Mouse (Mus musculus) liver, embryonic 12.5 days (tissue): Measurements from ENCODE around the gene Ppp4c. TPM values are rescaled to one million over a fixed set of nuclear protein-coding genes. Genes with fewer than 3 reads are reported as not detected.
A peak's percentile ranks its signal among the peaks of the same experiment; 100 is the strongest.

Source experiments
- ATAC-seq: fragments of 200-750 bp; cut with Nextera tagmentation; 2 replicates; pipeline ENCODE4 v1.8.0; 2017; ENCODE audit warnings: moderate number of reproducible peaks, mild to moderate bottlenecking, moderate library complexity
- H3K27ac ChIP-seq: fragments of 300-500 bp; sonication (generic); 2 replicates; pipeline ENCODE4 v1.5.1; 2016; ENCODE audit warnings: mild to moderate bottlenecking
- H3K27me3 ChIP-seq: fragments of 300-500 bp; sonication (generic); replicated peaks from 2 replicates; pipeline ENCODE4 v1.6.1; 2016; ENCODE audit warnings: mild to moderate bottlenecking, moderate library complexity
- H3K36me3 ChIP-seq: fragments of 300-500 bp; sonication (generic); 2 replicates; pipeline ENCODE4 v1.6.1; 2016; ENCODE audit warnings: mild to moderate bottlenecking, moderate library complexity
- H3K4me1 ChIP-seq: fragments of 300-500 bp; sonication (generic); 2 replicates; pipeline ENCODE4 v1.6.1; 2016
- H3K4me2 ChIP-seq: fragments of 300-500 bp; sonication (generic); 2 replicates; pipeline ENCODE4 v1.6.1; 2016; ENCODE audit warnings: mild to moderate bottlenecking, moderate library complexity
- H3K4me3 ChIP-seq: fragments of 300-500 bp; sonication (generic); 2 replicates; pipeline ENCODE4 v1.5.1; 2016; ENCODE audit warnings: mild to moderate bottlenecking, moderate library complexity
- H3K9ac ChIP-seq: fragments of 300-500 bp; sonication (generic); 2 replicates; pipeline ENCODE4 v1.6.1; 2016; ENCODE audit warnings: mild to moderate bottlenecking, moderate library complexity
- H3K9me3 ChIP-seq: fragments of 300-500 bp; sonication (generic); replicated peaks from 2 replicates; pipeline ENCODE4 v1.6.1; 2016; ENCODE audit warnings: mild to moderate bottlenecking, moderate library complexity
- WGBS: fragments of 180-500 bp; shearing (Covaris S2); methylation state at CpG from one replicate; pipeline ENCODE4 v1.1.7; 2016; ENCODE audit not compliant: insufficient replicate concordance; 5-methylcytosine and 5-hydroxymethylcytosine counted together
- polyA plus RNA-seq: library from polyadenylated mRNA; unstranded; fragments of >200 nt; fragmentation: Nextera tagmentation; extraction: Ambion mirVana; gene quantifications from 2 replicates; pipeline ENCODE4 v1.2.1, GENCODE M21; 2016

Gene Ppp4c
- polyA plus RNA-seq, 1 experiment from 2014 or later = 205 TPM

DNA sequence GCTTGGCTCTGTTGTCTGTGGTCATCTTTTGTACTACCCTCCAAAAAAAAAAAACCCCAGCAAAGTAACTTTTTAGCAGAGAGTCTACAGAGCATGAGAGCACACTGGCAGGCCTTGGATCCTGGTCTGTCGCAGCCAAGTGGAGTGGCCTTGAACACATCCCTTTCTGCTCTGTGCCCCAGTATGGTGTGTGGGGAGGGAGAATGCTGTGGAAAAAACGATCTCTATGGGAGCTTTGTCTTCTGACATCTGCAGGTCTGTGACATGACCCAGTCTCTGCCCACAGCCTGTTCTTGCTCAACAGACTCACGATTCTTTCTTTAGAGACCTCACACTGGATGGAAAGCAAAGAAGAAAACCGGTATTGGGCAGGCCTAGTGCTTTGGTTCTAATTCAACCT, 31.3 kb downstream of the Ppp4c start:
- peaks cover 61% of the 10 kb centered on the region for H3K4me1 ChIP-seq
- H3K27me3 ChIP-seq = no peaks in the 10 kb centered on the region
- peak overlapping the region; percentile 42; the same call in 1 of the 2 replicates for H3K27ac ChIP-seq
- WGBS = 48% methylated on average over 4 of the region's 4 CpGs
- peaks cover 42% of the 10 kb centered on the region for H3K36me3 ChIP-seq
- peak overlapping the region; percentile 100 for H3K4me2 ChIP-seq
- H3K4me3 ChIP-seq = no peak overlapping the region
- no peaks in the 10 kb centered on the region for H3K9me3 ChIP-seq
- no peak overlapping the region for H3K9ac ChIP-seq
- ATAC-seq = no peak

DNA sequence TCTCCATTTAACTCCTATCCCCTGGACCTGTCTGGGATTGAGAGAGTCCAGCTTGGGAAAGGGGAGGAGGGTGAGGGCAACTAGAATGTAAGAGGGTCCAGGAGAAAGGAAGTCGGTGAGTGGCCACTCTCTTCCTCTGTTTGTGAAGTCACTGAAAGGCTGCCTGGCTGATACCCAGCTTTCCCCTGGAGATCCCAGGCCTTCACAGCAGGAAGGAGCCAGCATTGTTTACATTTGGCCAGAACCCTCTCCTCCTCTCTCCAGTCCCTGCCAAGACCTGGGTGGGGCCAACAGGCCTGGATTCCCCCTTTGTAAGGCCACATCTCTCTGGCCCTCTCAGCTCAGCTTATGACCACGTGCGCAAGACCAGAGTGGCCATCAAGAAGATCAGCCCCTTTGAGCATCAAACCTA, 31.9 kb downstream of the Ppp4c start:
- 39% methylated on average over 3 of the region's 3 CpGs for WGBS
- H3K4me1 ChIP-seq = peaks cover 56% of the 10 kb centered on the region
- H3K9me3 ChIP-seq = no peaks in the 10 kb centered on the region

DNA sequence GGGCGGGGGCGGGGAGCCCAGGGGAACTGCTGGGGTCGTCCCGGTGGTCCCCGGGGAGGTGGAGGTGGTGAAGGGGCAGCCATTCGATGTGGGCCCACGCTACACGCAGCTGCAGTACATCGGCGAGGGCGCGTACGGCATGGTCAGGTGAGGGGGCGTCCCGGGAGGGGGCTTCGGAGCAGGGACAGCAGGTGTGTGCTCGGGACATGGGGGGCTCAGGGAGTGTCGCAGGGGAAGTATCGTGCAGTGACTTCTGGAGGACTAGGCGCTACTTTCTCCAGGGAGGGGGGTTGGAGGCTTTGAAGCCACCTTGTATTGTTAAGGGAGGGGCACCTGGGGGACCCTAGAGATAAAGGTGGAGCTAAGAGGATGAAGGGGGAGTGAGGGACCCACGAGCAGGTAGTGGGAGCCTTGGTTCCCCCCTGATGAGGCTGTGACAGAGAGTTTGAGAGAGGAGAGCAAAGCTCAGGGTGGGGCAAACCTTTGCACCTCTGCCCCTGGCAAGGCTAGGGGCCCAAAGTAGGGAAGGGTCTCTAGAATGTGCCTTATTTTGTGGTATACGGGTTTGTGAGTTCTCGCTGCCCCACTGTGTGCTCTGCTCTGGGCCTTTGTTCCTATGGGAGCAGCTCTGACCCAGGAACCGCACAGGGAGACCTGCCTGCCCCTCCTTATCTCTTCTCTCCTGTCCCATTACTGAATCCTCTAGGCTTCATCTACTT, 32.5 kb downstream of the Ppp4c start:
- peak; percentile 42 for ATAC-seq
- H3K4me3 ChIP-seq = peak overlapping the region; percentile 81
- H3K9me3 ChIP-seq = no peaks in the 10 kb centered on the region
- H3K4me2 ChIP-seq = peak overlapping the region; percentile 100
- H3K9ac ChIP-seq = peak overlapping the region; percentile 94
- H3K27ac ChIP-seq = peak overlapping the region; percentile 88
- no peaks in the 10 kb centered on the region for H3K27me3 ChIP-seq
- peaks cover 55% of the 10 kb centered on the region for H3K4me1 ChIP-seq
- peaks cover 32% of the 10 kb centered on the region for H3K36me3 ChIP-seq
- 1% methylated on average over 23 of the region's 24 CpGs for WGBS

More for the DNA sequence above, 31.9 kb downstream of the Ppp4c start:
- H3K36me3 ChIP-seq = peaks cover 37% of the 10 kb centered on the region
- peak overlapping the region; percentile 81 for H3K4me3 ChIP-seq
- peak overlapping the region; percentile 100 for H3K4me2 ChIP-seq
- H3K27ac ChIP-seq = peak overlapping the region; percentile 88
- peak overlapping the region; percentile 94; the same call in 1 of the 2 replicates for H3K9ac ChIP-seq
- H3K27me3 ChIP-seq = no peaks in the 10 kb centered on the region
- ATAC-seq = peak; percentile 27

DNA sequence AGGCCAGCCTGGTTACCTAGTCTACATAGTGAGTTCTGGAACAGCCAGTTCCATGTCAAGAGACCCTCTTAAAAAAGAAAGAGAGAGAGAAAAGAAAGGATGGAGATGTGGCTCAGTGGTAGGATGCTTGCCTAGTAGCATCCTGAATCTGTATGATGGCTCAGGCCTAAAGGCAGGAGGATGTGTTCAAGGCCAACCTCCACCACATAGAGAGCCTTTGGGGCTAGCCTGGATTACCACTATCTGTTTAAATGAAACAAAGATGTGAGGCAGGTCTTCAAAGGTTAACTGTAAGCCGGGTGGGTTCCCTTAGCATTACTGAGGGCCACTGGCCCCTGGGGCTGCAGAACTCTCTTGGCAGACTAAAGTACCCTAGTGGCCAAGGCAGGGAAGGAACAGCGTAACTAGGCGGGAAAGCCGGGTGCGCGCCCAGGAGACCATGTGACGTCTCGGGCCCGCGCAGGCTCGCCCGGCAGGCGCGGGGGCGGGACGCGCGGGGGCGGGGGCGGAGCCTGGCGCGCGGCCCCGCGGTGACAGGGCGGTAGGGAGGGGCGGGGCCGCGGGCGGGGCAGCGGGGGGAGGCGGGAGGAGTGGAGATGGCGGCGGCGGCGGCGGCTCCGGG, 33.1 kb downstream of the Ppp4c start, which contains the start of gene Mapk3:
TSS of gene Mapk3 (plus strand) at position 552 of the 622 bp plus-strand sequence.
- no peaks in the 10 kb centered on the region for H3K27me3 ChIP-seq
- H3K4me2 ChIP-seq = peak within 1 kb of the TSS; percentile 100
- peak within 1 kb of the TSS; percentile 81 for H3K4me3 ChIP-seq
- peak; percentile 74 for ATAC-seq
- peak within 1 kb of the TSS; percentile 88 for H3K27ac ChIP-seq
- H3K9me3 ChIP-seq = no peaks in the 10 kb centered on the region
- WGBS = 1% methylated on average over 29 of the region's 38 CpGs
- peak within 1 kb of the TSS; percentile 94 for H3K9ac ChIP-seq
- peaks cover 25% of the 10 kb centered on the region for H3K36me3 ChIP-seq
- H3K4me1 ChIP-seq = peaks cover 49% of the 10 kb centered on the region

DNA sequence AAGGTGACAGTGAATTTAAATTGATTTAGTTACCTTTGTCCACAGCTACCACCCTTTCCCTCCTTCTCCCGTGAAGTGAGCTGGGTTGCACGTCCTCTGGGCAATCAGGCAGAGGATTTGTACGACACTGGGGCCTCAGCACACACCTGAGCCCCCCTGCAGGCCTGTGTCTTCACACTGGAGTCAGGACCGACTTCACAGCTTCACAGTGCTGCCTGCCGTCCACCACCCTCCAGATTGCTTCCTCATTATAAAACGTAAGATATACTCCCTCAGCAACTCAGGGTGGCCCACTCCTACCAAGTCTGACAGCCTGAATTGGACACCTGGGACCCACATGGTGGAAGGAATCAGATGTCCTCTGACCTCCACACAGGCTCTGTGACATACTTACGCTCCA, 33.8 kb downstream of the Ppp4c start:
- peaks cover 48% of the 10 kb centered on the region for H3K4me1 ChIP-seq
- H3K4me3 ChIP-seq = no peak overlapping the region
- ATAC-seq = no peak; the same call in 1 of the 2 replicates
- WGBS = 67% methylated on average over 7 of the region's 7 CpGs
- no peaks in the 10 kb centered on the region for H3K9me3 ChIP-seq
- H3K4me2 ChIP-seq = no peak overlapping the region
- peaks cover 19% of the 10 kb centered on the region; the same call in 1 of the 2 replicates for H3K36me3 ChIP-seq
- H3K27me3 ChIP-seq = no peaks in the 10 kb centered on the region
- no peak overlapping the region for H3K27ac ChIP-seq
- H3K9ac ChIP-seq = no peak overlapping the region

DNA sequence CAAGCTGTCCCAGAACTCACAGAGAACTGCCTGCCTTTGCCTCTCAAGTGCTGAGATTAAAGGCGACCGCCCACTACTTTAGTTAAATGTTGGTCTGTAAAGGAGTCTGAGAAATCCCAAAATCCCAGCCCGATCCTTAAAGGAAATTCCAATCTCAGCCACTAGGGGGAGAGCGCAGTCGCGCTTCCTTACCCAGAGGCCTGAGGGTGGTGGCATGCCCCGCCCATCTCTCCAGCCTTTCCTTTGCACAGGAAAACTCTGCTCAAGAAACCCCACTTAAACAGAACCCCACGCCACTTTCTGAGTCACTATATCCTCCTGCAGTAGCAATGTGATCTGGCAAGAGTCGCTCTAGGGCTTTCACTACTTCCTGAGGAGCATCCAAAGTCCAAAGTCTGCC, 37.4 kb downstream of the Ppp4c start:
- peak; percentile 45; the same call in 1 of the 2 replicates for ATAC-seq
- no peak overlapping the region for H3K27ac ChIP-seq

DNA sequence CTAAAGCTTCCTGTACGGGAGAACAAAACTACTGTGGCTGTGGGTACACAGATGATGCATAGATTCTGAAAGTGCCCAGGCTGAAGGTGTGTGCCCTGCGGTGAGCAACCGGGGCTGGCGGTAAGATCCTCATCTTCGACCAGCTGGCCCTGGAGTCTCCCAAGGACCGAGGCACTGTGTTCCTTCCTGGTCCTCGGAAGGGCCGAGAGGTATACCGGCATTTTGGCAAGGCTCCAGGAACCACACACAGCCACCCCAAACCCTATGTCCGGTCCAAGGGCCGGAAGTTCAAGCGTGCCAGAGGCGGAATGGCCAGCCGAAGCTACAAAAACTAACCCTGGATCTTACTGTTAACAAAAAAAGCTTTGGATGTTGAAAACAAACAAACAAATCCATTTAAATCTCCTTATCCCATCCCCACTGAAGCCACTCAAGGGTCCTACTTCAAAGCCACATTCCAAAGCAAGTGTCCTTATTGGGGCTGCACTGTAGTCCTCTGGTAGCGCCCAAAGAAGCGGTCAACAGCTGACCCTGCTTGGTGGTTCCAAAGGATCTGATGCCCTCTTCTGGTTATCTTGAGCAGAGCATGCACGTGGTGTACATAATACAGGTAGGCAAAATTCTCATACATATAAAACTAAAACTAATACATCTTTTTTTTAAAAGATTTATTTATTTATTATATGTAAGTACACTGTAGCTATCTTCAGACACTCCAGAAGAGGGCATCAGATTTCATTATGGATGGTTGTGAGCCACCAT, 42.5 kb downstream of the Ppp4c start:
- Histone ChIP-seq H3K4me1 (peaks cover 14% of the 10 kb centered on the region), H3K27me3 (no peaks in the 10 kb centered on the region), H3K27ac (no peak overlapping the region), H3K9ac (no peak overlapping the region), H3K4me3 (no peak overlapping the region), H3K36me3 (no peaks in the 10 kb centered on the region), H3K4me2 (no peak overlapping the region), H3K9me3 (no peaks in the 10 kb centered on the region)
- 88% methylated on average over 17 of the region's 17 CpGs for WGBS
- ATAC-seq = no peak

More for the DNA sequence above, 37.4 kb downstream of the Ppp4c start:
- no peaks in the 10 kb centered on the region for H3K36me3 ChIP-seq
- peaks cover 14% of the 10 kb centered on the region for H3K4me1 ChIP-seq
- no peak overlapping the region for H3K4me3 ChIP-seq
- peak overlapping the region; percentile 33 for H3K4me2 ChIP-seq
- 3% methylated on average over 9 of the region's 9 CpGs for WGBS
- no peaks in the 10 kb centered on the region for H3K9me3 ChIP-seq
- H3K9ac ChIP-seq = no peak overlapping the region
- H3K27me3 ChIP-seq = no peaks in the 10 kb centered on the region

DNA sequence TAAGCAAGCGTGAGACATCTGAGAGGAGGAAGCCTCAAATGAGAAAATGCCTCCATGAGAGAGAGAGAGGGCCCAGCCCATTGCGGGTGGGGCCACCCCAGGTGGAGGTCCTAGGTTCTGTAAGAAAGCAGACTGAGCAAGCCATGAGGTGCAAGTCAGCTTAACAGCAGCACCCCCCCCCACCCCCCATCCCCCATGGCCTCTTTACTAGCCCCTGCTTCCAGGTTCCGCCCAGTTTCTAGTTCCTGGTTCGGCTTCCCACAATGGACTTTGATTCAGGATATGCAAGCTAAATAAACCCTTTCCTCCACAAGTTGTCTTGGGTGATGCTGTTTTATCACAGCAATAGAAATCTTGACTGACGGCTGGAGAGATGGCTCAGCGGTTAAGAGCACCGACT, 43.5 kb downstream of the Ppp4c start:
- H3K4me1 ChIP-seq = peaks cover 14% of the 10 kb centered on the region
- H3K36me3 ChIP-seq = no peaks in the 10 kb centered on the region
- no peak overlapping the region for H3K4me2 ChIP-seq
- H3K4me3 ChIP-seq = no peak overlapping the region
- H3K27ac ChIP-seq = 0 out of 2 replicates have a peak overlapping the region, but pooled peaks have one; percentile 10
- ATAC-seq = no peak
- no peaks in the 10 kb centered on the region for H3K9me3 ChIP-seq
- no peak overlapping the region for H3K9ac ChIP-seq
- WGBS = 72% methylated on average over 7 of the region's 7 CpGs
- no peaks in the 10 kb centered on the region for H3K27me3 ChIP-seq

DNA sequence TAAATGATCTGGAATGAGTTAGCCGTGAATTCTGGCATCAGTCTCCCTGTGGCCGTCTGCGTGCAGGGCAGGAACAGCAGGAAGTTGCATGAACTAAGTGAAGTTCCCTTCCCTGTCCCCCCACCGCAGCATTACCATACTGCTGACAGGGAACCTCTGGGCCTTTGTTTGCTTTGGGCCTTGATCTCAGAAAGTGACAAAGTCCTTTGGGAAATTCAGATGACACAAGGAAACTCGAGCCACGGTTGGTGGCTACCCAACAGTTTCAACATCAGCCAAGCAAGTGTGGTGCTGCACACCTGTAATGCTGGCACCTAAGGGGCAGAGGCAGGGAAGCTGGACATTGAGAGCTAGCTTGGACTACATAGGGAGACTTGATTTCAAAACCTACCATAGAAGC, 45.5 kb downstream of the Ppp4c start:
- H3K4me1 ChIP-seq = peaks cover 14% of the 10 kb centered on the region
- no peaks in the 10 kb centered on the region for H3K27me3 ChIP-seq
- H3K9me3 ChIP-seq = no peaks in the 10 kb centered on the region
- WGBS = 20% methylated on average over 6 of the region's 6 CpGs
- no peak overlapping the region for H3K9ac ChIP-seq
- H3K4me2 ChIP-seq = peak overlapping the region; percentile 43; the same call in 1 of the 2 replicates
- ATAC-seq = peak; percentile 59
- peak overlapping the region; percentile 16; the same call in 1 of the 2 replicates for H3K4me3 ChIP-seq
- no peaks in the 10 kb centered on the region for H3K36me3 ChIP-seq
- H3K27ac ChIP-seq = peak overlapping the region; percentile 68

DNA sequence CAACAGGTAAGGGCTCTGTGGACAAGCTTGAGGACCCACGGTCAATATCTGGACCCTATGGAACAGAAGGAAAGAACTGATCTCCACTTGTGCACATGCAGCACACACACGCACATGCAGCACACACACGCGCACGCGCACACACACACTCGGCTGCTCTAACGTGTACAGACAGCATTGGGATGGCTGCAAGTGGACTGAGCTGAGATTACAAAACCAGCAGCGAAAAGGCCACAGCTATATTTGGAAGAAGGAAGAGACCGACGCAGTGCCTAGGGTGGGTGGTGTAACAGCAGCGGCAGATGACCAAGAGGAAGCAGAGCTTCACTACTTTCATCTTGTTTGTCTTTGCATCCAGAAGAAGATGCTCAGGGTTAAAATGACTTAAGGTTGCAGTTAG, 46.2 kb downstream of the Ppp4c start:
- Histone ChIP-seq H3K27me3 (no peaks in the 10 kb centered on the region), H3K27ac (peak overlapping the region; percentile 68), H3K4me1 (peaks cover 14% of the 10 kb centered on the region), H3K9ac (no peak overlapping the region), H3K4me2 (peak overlapping the region; percentile 43), H3K9me3 (no peaks in the 10 kb centered on the region), H3K4me3 (peak overlapping the region; percentile 16; the same call in 1 of the 2 replicates), H3K36me3 (no peaks in the 10 kb centered on the region)
- peak; percentile 35; the same call in 1 of the 2 replicates for ATAC-seq
- 38% methylated on average over 12 of the region's 12 CpGs for WGBS

DNA sequence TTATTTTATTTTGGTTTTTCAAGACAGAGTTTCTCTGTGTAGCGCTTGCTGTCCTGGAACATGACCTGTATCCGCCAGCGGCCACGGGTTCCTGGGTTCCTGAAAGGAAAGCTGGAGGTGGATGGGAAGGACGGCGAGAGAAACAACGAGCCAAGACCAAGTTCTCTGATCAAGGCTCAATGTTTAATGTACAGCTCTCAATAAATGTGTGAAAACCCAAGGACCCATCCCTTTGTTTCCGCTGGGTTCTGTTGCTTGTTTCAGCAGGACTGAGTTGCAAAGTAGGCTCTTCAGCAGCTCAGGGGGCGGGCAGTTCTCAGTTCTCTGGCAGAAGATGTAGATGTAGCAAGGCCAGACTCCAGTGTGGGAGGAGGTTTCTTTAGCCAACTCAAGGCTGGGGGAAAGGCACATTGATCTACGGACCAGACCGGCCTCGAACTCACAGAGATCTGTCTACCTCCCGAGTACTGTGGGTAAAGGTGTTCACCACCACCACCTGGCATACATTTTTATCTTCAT, 50.3 kb downstream of the Ppp4c start:
- no peak for ATAC-seq
- 81% methylated on average over 13 of the region's 13 CpGs for WGBS

More for the DNA sequence above, 50.3 kb downstream of the Ppp4c start:
- Histone ChIP-seq H3K9me3 (no peaks in the 10 kb centered on the region), H3K9ac (no peak overlapping the region), H3K27me3 (no peaks in the 10 kb centered on the region), H3K4me1 (peaks cover 9% of the 10 kb centered on the region; the same call in 1 of the 2 replicates), H3K4me2 (no peak overlapping the region), H3K27ac (no peak overlapping the region), H3K4me3 (no peak overlapping the region), H3K36me3 (no peaks in the 10 kb centered on the region)
